Mouse (Mus musculus) monocyte, adult 59 days (primary cell): Measurements from ENCODE around the gene Sla2. TPM values are rescaled to one million over a fixed set of nuclear protein-coding genes. Genes with fewer than 3 reads are reported as not detected.

Source experiments
- total RNA-seq, 2 experiments: library from RNA; stranded (reverse); gene quantifications; one replicate each; pipeline ENCODE4 v1.2.4; 2023

The Sla2 gene
- total RNA-seq, result under 1 TPM in 1 of 2 experiments, not detected in 1; 0.24 TPM

DNA sequence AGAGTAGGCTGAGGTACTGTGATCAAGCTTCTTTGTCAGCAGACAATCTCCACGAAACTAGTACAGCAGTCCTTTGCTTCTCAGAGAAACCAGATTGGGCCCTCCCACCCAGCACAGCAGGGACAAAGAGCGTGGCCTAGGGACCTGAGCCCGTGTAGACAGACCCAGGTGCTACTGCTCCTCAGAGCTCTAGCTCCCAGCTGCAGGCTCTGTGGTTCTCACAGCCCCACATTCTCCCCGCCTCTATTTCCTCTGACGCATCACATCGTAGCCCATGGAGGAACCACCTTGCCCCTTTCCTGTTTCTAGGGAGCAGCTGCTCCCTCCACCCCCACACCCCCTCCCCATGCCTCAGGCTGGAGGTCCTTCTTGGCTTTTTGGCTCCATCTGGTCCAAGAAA is at the start of gene Sla2:
Gene Sla2, minus strand, starts transcription at position 176 of the 400 bp plus-strand sequence.

DNA sequence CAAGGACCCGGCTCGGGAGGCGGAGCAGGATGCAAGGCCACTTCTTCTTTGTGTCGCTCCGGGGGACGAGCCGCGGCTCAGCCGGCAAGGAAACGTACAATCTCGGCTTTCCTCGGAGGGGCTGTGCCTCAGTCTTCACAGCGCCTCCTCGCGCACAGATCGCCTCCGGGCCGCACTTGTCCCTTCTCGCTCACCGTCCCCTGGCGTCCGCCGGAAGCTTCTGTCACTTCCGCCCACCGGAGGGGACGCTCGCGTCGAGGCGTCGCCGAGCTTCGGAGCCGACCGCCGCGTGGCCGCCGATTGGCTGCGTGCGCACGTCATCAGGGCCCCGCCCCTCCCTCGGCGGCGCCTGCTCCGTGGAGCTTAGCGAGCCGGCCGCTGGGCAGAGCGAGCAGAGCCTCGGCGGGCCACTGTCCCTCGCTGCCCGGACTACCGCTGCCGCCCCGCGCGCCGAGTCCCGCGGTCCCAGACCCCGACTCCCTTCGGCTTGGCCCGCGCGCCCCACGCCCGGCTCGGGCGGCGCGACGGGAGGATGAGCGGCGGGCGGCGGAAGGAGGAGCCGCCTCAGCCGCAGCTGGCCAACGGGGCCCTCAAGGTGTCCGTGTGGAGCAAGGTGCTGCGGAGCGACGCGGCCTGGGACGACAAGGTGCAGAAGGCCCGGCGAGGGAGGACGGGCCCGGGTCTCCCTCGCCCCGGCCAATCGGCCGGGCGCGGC is 24.1 kb downstream of the Sla2 start, which contains the start of gene Rab5if:
Gene Rab5if, plus strand, starts transcription at position 357 of the 715 bp plus-strand sequence.

DNA sequence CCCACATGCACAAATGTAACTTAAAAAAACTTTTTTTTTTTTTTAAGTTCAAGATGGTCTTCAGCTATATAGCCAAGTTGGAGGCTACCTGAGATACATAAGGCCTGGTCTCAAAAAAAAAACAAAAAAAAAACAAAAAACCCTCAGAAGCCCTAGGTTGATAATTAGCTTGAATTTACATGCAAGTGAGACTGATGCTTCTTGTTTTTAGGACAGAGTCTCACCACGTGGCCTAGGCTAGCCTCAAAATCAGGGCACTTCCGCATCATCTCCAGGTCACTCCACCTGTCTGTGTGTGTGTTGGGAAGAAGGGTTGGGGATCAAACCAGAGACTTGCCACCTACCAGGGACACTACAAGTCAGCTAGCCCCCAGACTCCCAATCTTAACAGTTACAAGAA is 29.2 kb downstream of the Sla2 start, which contains the start of gene 4930518I15Rik:
Gene 4930518I15Rik, minus strand, starts transcription at position 112 of the 400 bp plus-strand sequence.

DNA sequence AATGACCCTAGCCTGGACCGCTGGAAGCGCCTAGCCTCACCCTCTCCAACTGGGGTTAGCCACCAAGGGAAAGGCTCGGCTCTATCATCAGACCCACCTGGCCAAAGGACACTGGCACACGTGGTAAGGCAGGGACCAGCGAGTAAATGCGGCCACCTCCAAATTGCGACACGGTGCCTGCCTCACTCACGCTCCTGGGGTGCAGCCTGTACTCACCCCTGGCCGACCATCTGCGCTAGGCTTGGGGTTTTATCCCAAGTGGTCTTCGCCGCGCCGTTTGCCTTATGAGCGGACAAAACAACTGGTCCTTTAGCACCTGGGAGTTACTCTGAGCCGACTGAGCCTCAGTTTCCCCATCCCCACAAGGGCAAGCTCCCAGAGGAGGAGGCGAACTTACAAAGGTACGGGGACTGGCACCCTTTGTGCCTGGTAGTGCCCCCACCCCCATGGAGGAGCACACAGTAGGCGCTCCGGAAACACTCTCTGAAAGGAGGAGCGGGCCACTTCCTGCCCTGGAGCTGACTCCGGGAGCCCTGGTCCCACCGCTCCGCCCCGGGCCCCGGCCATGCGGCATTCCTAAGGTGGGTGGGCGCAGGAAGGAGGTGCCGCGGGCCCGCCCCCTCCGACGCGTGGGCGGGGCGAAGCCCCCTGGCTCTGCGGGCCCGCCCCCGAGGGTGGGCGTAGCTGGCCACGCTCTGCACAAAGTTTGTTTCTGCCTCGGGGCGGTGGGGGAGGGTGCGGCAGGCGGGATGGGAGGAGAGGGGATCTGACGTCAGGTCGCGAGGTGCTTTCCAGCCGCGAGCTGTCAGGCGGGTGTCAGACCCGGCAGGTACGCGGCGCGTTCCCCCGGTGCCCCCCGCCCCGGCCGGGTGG is 47.4 kb downstream of the Sla2 start, which contains the start of gene Tgif2:
Gene Tgif2, plus strand, starts transcription at position 689 of the 873 bp plus-strand sequence.

Other genes with a start within 250 kb of the Sla2 start
- 1 to 10 TPM in 1 of 2 experiments, not detected in 1; 1.9 TPM for gene Myl9, start 111.8 kb downstream of the Sla2 start, total RNA-seq
- gene Tgif2, start 47.2 kb downstream of the Sla2 start, total RNA-seq, result 10 to 100 TPM; 21.9 to 34.2 TPM
- gene 4930518I15Rik, start 29.2 kb downstream of the Sla2 start, total RNA-seq, result 1 to 10 TPM; 2.0 to 2.1 TPM
- 100 to 1,000 TPM; 149 to 154 TPM for gene Rab5if, start 24.1 kb downstream of the Sla2 start, total RNA-seq
- gene Ndrg3, start 104.9 kb upstream of the Sla2 start, total RNA-seq, result 10 to 100 TPM; 26.8 to 31.4 TPM
- gene Dsn1, start 120.0 kb upstream of the Sla2 start, total RNA-seq, result 1 to 10 TPM; 7.8 to 8.4 TPM
- gene Soga1, start 192.1 kb upstream of the Sla2 start, total RNA-seq, result 10 to 100 TPM; 31.1 to 43.1 TPM
- not detected for gene Tldc2, start 199.9 kb upstream of the Sla2 start, total RNA-seq
- 100 to 1,000 TPM; 893 to 991 TPM for gene Samhd1, start 248.1 kb upstream of the Sla2 start, total RNA-seq